Mouse (Mus musculus): ENCODE results near the gene Ascc1.

DNA sequence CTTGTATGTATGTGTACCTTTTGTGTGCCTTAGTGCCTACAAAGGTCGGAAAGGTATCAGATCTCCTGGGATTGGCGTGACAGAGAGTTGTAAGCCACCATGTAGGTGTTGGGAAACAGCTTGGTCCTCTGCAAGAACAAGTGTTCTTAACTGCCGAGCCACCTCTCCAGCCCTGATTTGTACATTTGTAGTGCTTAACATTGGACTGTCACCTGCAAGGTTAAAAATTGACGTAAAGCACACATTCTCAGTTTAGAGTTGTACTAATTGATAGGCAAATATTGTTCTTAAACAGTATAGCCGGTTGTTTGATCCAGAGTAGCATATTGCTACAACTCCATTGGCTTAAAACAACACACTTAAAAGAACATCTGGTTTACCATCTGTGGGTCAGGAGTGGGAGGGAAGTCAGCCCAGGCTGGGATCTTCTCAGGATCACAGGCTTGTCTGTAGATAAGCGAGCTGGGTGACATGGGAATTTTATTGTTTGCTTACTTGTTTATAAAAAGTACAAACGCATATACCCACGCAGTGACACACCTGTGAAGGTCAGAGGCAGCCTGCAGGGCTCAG lies 39.8 kb downstream of the Ascc1 start:
- TF ChIP-seq CTCF (IDR thresholded peaks at IDR 0.05; ENCODE audit: low read depth, low read length) (no peak), POLR2A (IDR thresholded peaks at IDR 0.05; ENCODE audit: borderline replicate concordance, low read depth, low read length) (no peak)

Data from bone marrow macrophage, adult 2 months (primary cell).